Mouse (Mus musculus) macrophage (primary cell): Measurements from ENCODE around the gene A3galt2. TPM values are rescaled to one million over a fixed set of nuclear protein-coding genes. Genes with fewer than 3 reads are reported as not detected.

ENCODE experiments used
- H3K27ac ChIP-seq: fragments of 350-480 bp; formaldehyde crosslinking; 2 replicates; pipeline ENCODE4 v1.9.0; 2021
- H3K36me3 ChIP-seq: fragments of 350-480 bp; formaldehyde crosslinking; 2 replicates; pipeline ENCODE4 v1.9.0; 2021; ENCODE audit errors: inconsistent target
- H3K4me3 ChIP-seq: fragments of 350-480 bp; formaldehyde crosslinking; 2 replicates; pipeline ENCODE4 v1.9.0; 2021; ENCODE audit errors: inconsistent target
- H3K79me2 ChIP-seq: fragments of 350-480 bp; formaldehyde crosslinking; 2 replicates; pipeline ENCODE4 v1.9.0; 2021; ENCODE audit errors: inconsistent target
- WGBS: methylation state at CpG from one replicate; pipeline ENCODE4 v1.1.7; 2026; ENCODE audit warnings: inconsistent platforms; ENCODE audit not compliant: missing documents; 5-methylcytosine and 5-hydroxymethylcytosine counted together
- polyA plus RNA-seq: library from polyadenylated mRNA; stranded (reverse); fragments of 250-400 nt; gene quantifications from 3 replicates; pipeline ENCODE4 v1.2.4, GENCODE M21; 2018; ENCODE audit warnings: inconsistent platforms

The A3galt2 gene
- polyA plus RNA-seq, 1 experiment from 2014 or later, result not detected

GRCm38 (mm10) chr4:128734721-128735671, 20.2 kb upstream of the A3galt2 start:
- Histone ChIP-seq H3K36me3 (peaks cover 8% of the 10 kb centered on the region; the same call in 1 of the 2 replicates), H3K4me3 (no peak overlapping the region), H3K27ac (peak overlapping the region; percentile 68), H3K79me2 (peaks cover 99% of the 10 kb centered on the region)
- 77% methylated on average over 18 of the region's 18 CpGs for WGBS

GRCm38 (mm10) chr4:128737137-128737589, 18.0 kb upstream of the A3galt2 start:
- Histone ChIP-seq H3K4me3 (no peak overlapping the region), H3K79me2 (peaks cover 99% of the 10 kb centered on the region), H3K27ac (no peak overlapping the region), H3K36me3 (no peaks in the 10 kb centered on the region; the same call in 1 of the 2 replicates)
- WGBS, result 90% methylated on average over 6 of the region's 6 CpGs

GRCm38 (mm10) chr4:128737825-128738610, 17.1 kb upstream of the A3galt2 start:
- peaks cover 99% of the 10 kb centered on the region for H3K79me2 ChIP-seq
- 90% methylated on average over 14 of the region's 14 CpGs for WGBS
- H3K4me3 ChIP-seq, result no peak overlapping the region
- no peaks in the 10 kb centered on the region; the same call in 1 of the 2 replicates for H3K36me3 ChIP-seq
- no peak overlapping the region for H3K27ac ChIP-seq

GRCm38 (mm10) chr4:128740878-128741277, 14.3 kb upstream of the A3galt2 start:
- Histone ChIP-seq H3K36me3 (peaks cover 24% of the 10 kb centered on the region), H3K27ac (no peak overlapping the region), H3K79me2 (peaks cover 88% of the 10 kb centered on the region), H3K4me3 (no peak overlapping the region)
- WGBS, result 56% methylated on average over 1 of the region's 1 CpGs

- no peak overlapping the region for H3K4me3 ChIP-seq
- H3K27ac ChIP-seq, result no peak overlapping the region
- peaks cover 34% of the 10 kb centered on the region for H3K36me3 ChIP-seq
- WGBS, result 96% methylated on average over 5 of the region's 5 CpGs
- H3K79me2 ChIP-seq, result peaks cover 78% of the 10 kb centered on the region
These were observed 13.3 kb upstream of the A3galt2 start for GRCm38 (mm10) chr4:128741906-128742305.

GRCm38 (mm10) chr4:128742379-128742970, 12.7 kb upstream of the A3galt2 start:
- Histone ChIP-seq H3K4me3 (no peak overlapping the region), H3K27ac (no peak overlapping the region), H3K36me3 (peaks cover 40% of the 10 kb centered on the region), H3K79me2 (peaks cover 72% of the 10 kb centered on the region)
- 93% methylated on average over 10 of the region's 10 CpGs for WGBS

GRCm38 (mm10) chr4:128743031-128743626, 12.0 kb upstream of the A3galt2 start:
- WGBS, result 72% methylated on average over 12 of the region's 12 CpGs
- peaks cover 66% of the 10 kb centered on the region for H3K79me2 ChIP-seq
- H3K27ac ChIP-seq, result no peak overlapping the region
- H3K4me3 ChIP-seq, result no peak overlapping the region
- H3K36me3 ChIP-seq, result peaks cover 47% of the 10 kb centered on the region

- no peak overlapping the region for H3K4me3 ChIP-seq
- no peak overlapping the region for H3K27ac ChIP-seq
- WGBS, result 28% methylated on average over 8 of the region's 8 CpGs
- H3K36me3 ChIP-seq, result peaks cover 67% of the 10 kb centered on the region
- peaks cover 45% of the 10 kb centered on the region for H3K79me2 ChIP-seq
These were observed 10.0 kb upstream of the A3galt2 start for GRCm38 (mm10) chr4:128745160-128745559.

- Histone ChIP-seq H3K4me3 (no peak overlapping the region), H3K79me2 (peaks cover 19% of the 10 kb centered on the region), H3K27ac (no peak overlapping the region), H3K36me3 (peaks cover 93% of the 10 kb centered on the region)
- WGBS, result 92% methylated on average over 22 of the region's 22 CpGs
These were observed 7.4 kb upstream of the A3galt2 start for GRCm38 (mm10) chr4:128747614-128748270.

GRCm38 (mm10) chr4:128748309-128748708, 6.9 kb upstream of the A3galt2 start:
- 96% methylated on average over 7 of the region's 7 CpGs for WGBS
- no peak overlapping the region for H3K27ac ChIP-seq
- peaks cover 14% of the 10 kb centered on the region for H3K79me2 ChIP-seq
- H3K36me3 ChIP-seq, result peaks cover 96% of the 10 kb centered on the region
- no peak overlapping the region for H3K4me3 ChIP-seq

GRCm38 (mm10) chr4:128751006-128751405, 4.2 kb upstream of the A3galt2 start:
- H3K79me2 ChIP-seq, result no peaks in the 10 kb centered on the region; the same call in 1 of the 2 replicates
- 93% methylated on average over 5 of the region's 5 CpGs for WGBS
- no peak overlapping the region for H3K27ac ChIP-seq
- no peak overlapping the region for H3K4me3 ChIP-seq
- peaks cover 70% of the 10 kb centered on the region for H3K36me3 ChIP-seq

- H3K27ac ChIP-seq, result no peak overlapping the region
- WGBS, result 81% methylated on average over 13 of the region's 13 CpGs
- H3K4me3 ChIP-seq, result no peak overlapping the region
- H3K36me3 ChIP-seq, result peaks cover 59% of the 10 kb centered on the region
- no peaks in the 10 kb centered on the region; the same call in 1 of the 2 replicates for H3K79me2 ChIP-seq
These were observed 3.0 kb upstream of the A3galt2 start for GRCm38 (mm10) chr4:128752031-128752757.

- Histone ChIP-seq H3K4me3 (no peak overlapping the region), H3K27ac (no peak overlapping the region), H3K79me2 (no peaks in the 10 kb centered on the region), H3K36me3 (peaks cover 45% of the 10 kb centered on the region)
- WGBS, result 97% methylated on average over 7 of the region's 7 CpGs
These were observed 1.6 kb upstream of the A3galt2 start for GRCm38 (mm10) chr4:128753571-128753970.
